Mouse (Mus musculus): ENCODE data around the gene Scgb2b27.
"Not testable (repeated sequence)": the region's sequence is repeated elsewhere in the genome, so short reads cannot be mapped to it uniquely, and the experiment has no call there.

The Scgb2b27 gene

GRCm38 (mm10) chr7:34013842-34014241, at the start of gene Scgb2b27:
Gene Scgb2b27, minus strand, starts transcription at chr7:34013942.
- DNase-seq, result no peak

GRCm38 (mm10) chr7:34036076-34036815, 22.5 kb upstream of the Scgb2b27 start:
- DNase-seq, result not testable (repeated sequence)

GRCm38 (mm10) chr7:34034579-34034978, 20.8 kb upstream of the Scgb2b27 start:
- DNase-seq, result not testable (repeated sequence)

- DNase-seq, result no peak
These were observed 16.3 kb upstream of the Scgb2b27 start for GRCm38 (mm10) chr7:34030026-34030425.

- DNase-seq, result not testable (repeated sequence)
These were observed 13.5 kb upstream of the Scgb2b27 start for GRCm38 (mm10) chr7:34027202-34027601.

- DNase-seq, result no peak
These were observed 11.9 kb upstream of the Scgb2b27 start for GRCm38 (mm10) chr7:34025641-34026040.

- not testable (repeated sequence) for DNase-seq
These were observed 7.4 kb upstream of the Scgb2b27 start, which contains the start of gene Scgb1b27 for GRCm38 (mm10) chr7:34021183-34021582. Gene Scgb1b27, plus strand, starts transcription at chr7:34021483.

- DNase-seq, result peak; percentile 38
These were observed 31.5 kb downstream of the Scgb2b27 start for GRCm38 (mm10) chr7:33982281-33982680.

Measured in lung, postnatal 10 days (tissue).